ENCODE assay signal across 8 mouse cellular contexts in the genomic region with DNA sequence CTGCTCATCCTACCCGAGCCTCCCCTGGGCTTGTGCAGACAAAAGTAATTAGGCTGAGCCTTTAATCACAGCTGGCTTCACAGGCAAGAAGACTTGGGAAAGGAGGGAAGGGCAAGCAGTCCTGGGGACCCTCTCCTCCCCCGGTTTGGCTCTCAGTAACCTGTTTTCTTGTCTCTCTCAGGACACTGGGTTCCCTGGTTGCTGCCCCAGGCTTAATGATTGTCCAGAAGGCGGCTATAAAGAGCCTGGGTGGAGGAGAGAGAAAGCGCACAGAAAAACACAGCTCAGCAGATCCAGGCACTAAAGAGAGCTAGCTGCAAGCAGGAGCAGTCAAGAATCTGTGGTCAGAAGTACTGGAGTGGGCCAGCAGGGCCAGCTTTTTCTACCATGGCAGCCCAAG. TPM values are rescaled to one million over a fixed set of nuclear protein-coding genes. Genes with fewer than 3 reads are reported as not detected.
DNase-seq lines count a peak whose midpoint lies in the region; ATAC-seq and TF ChIP-seq lines count a peak whose summit lies in the region.

No protein-coding gene starts in this region.

- no peak for DNase-seq in layer of hippocampus, adult 2 months (ENCODE audit: low spot score in 2 of 2)
- no peak for DNase-seq in layer of hippocampus, adult 18-20 months (ENCODE audit: low spot score in 2 of 2)
- DNase-seq in forebrain, embryonic 11.5 days (ENCODE audit: low spot score) = peak; percentile 53
- DNase-seq in kidney, postnatal 14 days = peak; percentile 88
- DNase-seq in cerebellum, postnatal 10 days = no peak
- DNase-seq in urinary bladder, adult 2 months (ENCODE audit: low spot score) = no peak
- DNase-seq in thymus, adult 18-20 months = no peak

- peak overlapping the region; percentile 69 for H3K4me3 ChIP-seq in layer of hippocampus, adult 2 months
- H3K4me3 ChIP-seq in forebrain, embryonic 11.5 days (ENCODE audit: low read depth, low read length) = 0 out of 2 replicates have a peak overlapping the region, but pooled peaks have one; percentile 73
- H3K4me3 ChIP-seq in olfactory bulb, adult 2 months (ENCODE audit: insufficient read depth, low read depth, low read length) = peak overlapping the region; percentile 13

- ATAC-seq in forebrain, embryonic 11.5 days (replicated peaks; ENCODE audit: low FRiP score) = no peak

- H3K27ac ChIP-seq in layer of hippocampus, adult 2 months = peak overlapping the region; percentile 95
- H3K27ac ChIP-seq in forebrain, embryonic 11.5 days (ENCODE audit: low read depth, low read length) = no peak overlapping the region
- peak overlapping the region; percentile 7; the same call in 1 of the 2 replicates for H3K27ac ChIP-seq in olfactory bulb, adult 2 months (ENCODE audit: insufficient read depth, low read depth, low read length)

- 15% methylated on average over 4 of the region's 4 CpGs for WGBS in forebrain, embryonic 11.5 days
- WGBS in olfactory bulb, adult 2 months = 15% methylated on average over 4 of the region's 4 CpGs

- peak; percentile 37; the same call in 1 of the 2 replicates for TF ChIP-seq CTCF in layer of hippocampus, adult 2 months (conservative IDR thresholded peaks at IDR 0.05)
- no peak for TF ChIP-seq CTCF in olfactory bulb, adult 2 months (IDR thresholded peaks at IDR 0.05; ENCODE audit: insufficient read depth, low read depth, low read length)

- H3K27me3 ChIP-seq in forebrain, embryonic 11.5 days (ENCODE audit: control insufficient read depth, insufficient read depth, low read length) = no peaks in the 10 kb centered on the region

- H3K36me3 ChIP-seq in forebrain, embryonic 11.5 days (ENCODE audit: control insufficient read depth, insufficient read depth, low read length) = peaks cover 8% of the 10 kb centered on the region; the same call in 1 of the 2 replicates

- H3K4me2 ChIP-seq in forebrain, embryonic 11.5 days (ENCODE audit: low read depth, low read length, severe bottlenecking) = peak overlapping the region; percentile 95

- H3K9ac ChIP-seq in forebrain, embryonic 11.5 days (ENCODE audit: low read length) = 0 out of 2 replicates have a peak overlapping the region, but pooled peaks have one; percentile 5

- H3K9me3 ChIP-seq in forebrain, embryonic 11.5 days (ENCODE audit: control insufficient read depth, low read length) = no peaks in the 10 kb centered on the region

- H3K4me1 ChIP-seq in forebrain, embryonic 11.5 days (replicated peaks; ENCODE audit: control insufficient read depth, insufficient read depth, low read length) = peaks cover 10% of the 10 kb centered on the region; the same call in 1 of the 2 replicates
- H3K4me1 ChIP-seq in olfactory bulb, adult 2 months (ENCODE audit: control insufficient read depth, insufficient read depth, low read length) = peaks cover 22% of the 10 kb centered on the region

- TF ChIP-seq POLR2A in olfactory bulb, adult 2 months (IDR thresholded peaks at IDR 0.05; ENCODE audit: insufficient read depth, low read depth, low read length) = no peak

RNA-seq across cellular contexts. Expression of a gene that starts 1.4 kb away (rescaled TPM):
- total RNA-seq in layer of hippocampus, adult 2 months (2021) = 10 to 100 TPM; 29.5 to 30.2 TPM
- 10 to 100 TPM; 27.4 to 28.9 TPM for total RNA-seq in layer of hippocampus, adult 18-20 months (2021)
- polyA plus RNA-seq in forebrain, embryonic 11.5 days (2014; fragmentation: Nextera tagmentation; extraction: Ambion mirVana) = 24.8 and 24.9 TPM in 2 replicates
- not detected in 2 replicates for polyA plus RNA-seq in olfactory bulb, adult 2 months (2012; ENCODE audit: insufficient read depth, insufficient read length, low replicate concordance, missing spikeins)
- polyA plus RNA-seq in urinary bladder, adult 2 months (2012; rRNA removed) = 20.0 and 22.2 TPM in 2 replicates

RNA-seq across cellular contexts. Expression of a gene that starts 8.9 kb away (rescaled TPM):
- 100 to 1,000 TPM; 710 to 726 TPM for total RNA-seq in layer of hippocampus, adult 2 months (2021)
- 100 to 1,000 TPM; 717 to 799 TPM for total RNA-seq in layer of hippocampus, adult 18-20 months (2021)
- polyA plus RNA-seq in forebrain, embryonic 11.5 days (2014; fragmentation: Nextera tagmentation; extraction: Ambion mirVana) = 1,614 and 1,699 TPM in 2 replicates
- polyA plus RNA-seq in olfactory bulb, adult 2 months (2012; ENCODE audit: insufficient read depth, insufficient read length, low replicate concordance, missing spikeins) = 1,193 TPM in 1 of 2 replicates, not detected in the other
- polyA plus RNA-seq in urinary bladder, adult 2 months (2012; rRNA removed) = 1,336 and 1,393 TPM in 2 replicates

RNA-seq across cellular contexts. Expression of a gene that starts 9.3 kb away (rescaled TPM):
- 10 to 100 TPM; 63.9 to 75.2 TPM for total RNA-seq in layer of hippocampus, adult 2 months (2021)
- 10 to 100 TPM; 70.1 to 72.2 TPM for total RNA-seq in layer of hippocampus, adult 18-20 months (2021)
- polyA plus RNA-seq in forebrain, embryonic 11.5 days (2014; fragmentation: Nextera tagmentation; extraction: Ambion mirVana) = 186 and 188 TPM in 2 replicates
- polyA plus RNA-seq in olfactory bulb, adult 2 months (2012; ENCODE audit: insufficient read depth, insufficient read length, low replicate concordance, missing spikeins) = not detected in 2 replicates
- polyA plus RNA-seq in urinary bladder, adult 2 months (2012; rRNA removed) = 55.6 and 68.6 TPM in 2 replicates

RNA-seq across cellular contexts. Expression of a gene that starts 18.8 kb away (rescaled TPM):
- total RNA-seq in layer of hippocampus, adult 2 months (2021) = 100 to 1,000 TPM; 113 to 127 TPM
- 100 to 1,000 TPM; 130 to 141 TPM for total RNA-seq in layer of hippocampus, adult 18-20 months (2021)
- 32.5 and 35.2 TPM in 2 replicates for polyA plus RNA-seq in forebrain, embryonic 11.5 days (2014; fragmentation: Nextera tagmentation; extraction: Ambion mirVana)
- polyA plus RNA-seq in olfactory bulb, adult 2 months (2012; ENCODE audit: insufficient read depth, insufficient read length, low replicate concordance, missing spikeins) = not detected in 2 replicates
- 34.4 and 35.3 TPM in 2 replicates for polyA plus RNA-seq in urinary bladder, adult 2 months (2012; rRNA removed)

RNA-seq across cellular contexts. Expression of a gene that starts 20.3 kb away (rescaled TPM):
- 10 to 100 TPM; 21.5 to 25.7 TPM for total RNA-seq in layer of hippocampus, adult 2 months (2021)
- total RNA-seq in layer of hippocampus, adult 18-20 months (2021) = 10 to 100 TPM; 19.0 to 21.1 TPM
- polyA plus RNA-seq in forebrain, embryonic 11.5 days (2014; fragmentation: Nextera tagmentation; extraction: Ambion mirVana) = 25.5 and 26.8 TPM in 2 replicates
- polyA plus RNA-seq in olfactory bulb, adult 2 months (2012; ENCODE audit: insufficient read depth, insufficient read length, low replicate concordance, missing spikeins) = not detected in 2 replicates
- polyA plus RNA-seq in urinary bladder, adult 2 months (2012; rRNA removed) = 33.7 and 47.1 TPM in 2 replicates

Comparison
In these comparisons a context has a peak if more than half of its experiments do, and no peak if none do; other contexts are left out.
1. DNase-seq: peak in forebrain, embryonic 11.5 days (single experiment) and kidney, postnatal 14 days (single experiment); none in layer of hippocampus, adult 2 months (0 of 2), layer of hippocampus, adult 18-20 months (0 of 2), cerebellum, postnatal 10 days (0 of 2), urinary bladder, adult 2 months (single experiment) and thymus, adult 18-20 months (0 of 2).
2. H3K4me3 ChIP-seq: peak in every context shown above with its lines; median percentile 73 in forebrain, embryonic 11.5 days; 69 in layer of hippocampus, adult 2 months; 13 in olfactory bulb, adult 2 months.
3. RNA of a gene that starts 1.4 kb away (polyA plus RNA-seq): 24.8 to 24.9 TPM in forebrain, embryonic 11.5 days and 20.0 to 22.2 TPM in urinary bladder, adult 2 months; not detected in olfactory bulb, adult 2 months; every median in the first group is over 10 times any median in the second.
4. RNA of a gene that starts 9.3 kb away (polyA plus RNA-seq): 186 to 188 TPM in forebrain, embryonic 11.5 days and 55.6 to 68.6 TPM in urinary bladder, adult 2 months; not detected in olfactory bulb, adult 2 months; every median in the first group is over 10 times any median in the second.